Mouse (Mus musculus) CH12.LX (cell line): Measurements from ENCODE around the gene Focad. TPM values are rescaled to one million over a fixed set of nuclear protein-coding genes. Genes with fewer than 3 reads are reported as not detected.

Experiments
- DNase-seq: peaks from one replicate; pipeline ENCODE4 v3.0.0-alpha.2; 2013; ENCODE audit errors: extremely low read depth
- H3K27ac ChIP-seq: 2 replicates; pipeline ENCODE4 v1.5.1; 2012; ENCODE audit warnings: low read depth, mild to moderate bottlenecking, control low read depth, moderate library complexity; ENCODE audit not compliant: insufficient read depth
- H3K27me3 ChIP-seq: replicated peaks from 2 replicates; pipeline ENCODE3; 2012; ENCODE audit warnings: inconsistent platforms
- H3K36me3 ChIP-seq, 2 experiments: replicated peaks in 1 of 2; 2 replicates each; pipeline versions ENCODE3 to v1.6.1; 2012; ENCODE audit warnings: inconsistent platforms in 1 of 2, low read length in 1 of 2, mild to moderate bottlenecking in 1 of 2, mixed read lengths in 1 of 2, moderate library complexity in 1 of 2; ENCODE audit not compliant: control insufficient read depth in 1 of 2, insufficient read depth in 1 of 2
- H3K4me1 ChIP-seq, 2 experiments: 2 replicates each; pipeline ENCODE4 v1.6.1; 2012; ENCODE audit warnings: inconsistent platforms in 1 of 2, moderate library complexity in 1 of 2; ENCODE audit not compliant: insufficient read depth in 2 of 2, control insufficient read depth in 1 of 2
- H3K4me2 ChIP-seq: 2 replicates; pipeline ENCODE4 v1.6.1; 2012; ENCODE audit warnings: low read depth, mild to moderate bottlenecking, control low read depth; ENCODE audit not compliant: poor library complexity, insufficient read depth, severe bottlenecking
- H3K4me3 ChIP-seq, 3 experiments: fragments of 150-350 bp in 1 of 3; sonication (generic) in 1 of 3; replicated peaks in 1 of 3; 2 replicates each; pipeline versions ENCODE3 to v1.5.1; 2011 to 2012; ENCODE audit warnings: low read depth in 2 of 3, low read length in 2 of 3, mild to moderate bottlenecking in 2 of 3, moderate library complexity in 2 of 3, control low read depth in 1 of 3, improper control_type of control experiment in 1 of 3, inconsistent platforms in 1 of 3, mixed read lengths in 1 of 3; ENCODE audit not compliant: poor library complexity in 1 of 3
- H3K79me2 ChIP-seq: replicated peaks from 2 replicates; pipeline ENCODE4 v1.6.1; 2012; ENCODE audit warnings: mild to moderate bottlenecking, moderate library complexity; ENCODE audit not compliant: control insufficient read depth, poor library complexity, insufficient read depth, severe bottlenecking; ENCODE audit errors: extremely low read depth
- H3K9ac ChIP-seq: 2 replicates; pipeline ENCODE4 v1.6.1; 2012; ENCODE audit warnings: low read depth, mild to moderate bottlenecking, control low read depth, moderate library complexity; ENCODE audit not compliant: insufficient read depth
- H3K9me3 ChIP-seq: replicated peaks from 2 replicates; pipeline ENCODE3; 2012; ENCODE audit warnings: low read length, inconsistent platforms, mixed read lengths
- CHD1 ChIP-seq: IDR thresholded peaks from 2 replicates; pipeline ENCODE4 v1.6.1; 2012; ENCODE audit warnings: low read depth, low read length, improper control_type of control experiment, inconsistent platforms
- CHD2 ChIP-seq: IDR thresholded peaks from 2 replicates; pipeline ENCODE4 v1.6.1; 2011; ENCODE audit warnings: low read length, improper control_type of control experiment
- ETS1 ChIP-seq: conservative IDR thresholded peaks from 2 replicates; pipeline ENCODE4 v1.6.1; 2012; ENCODE audit warnings: low read depth, mild to moderate bottlenecking, inconsistent platforms, low read length, improper control_type of control experiment, moderate library complexity
- IRF4 ChIP-seq: IDR thresholded peaks from 2 replicates; pipeline ENCODE4 v1.6.1; 2014; ENCODE audit warnings: low read depth, mild to moderate bottlenecking, inconsistent platforms, low read length, improper control_type of control experiment
- KAT2A ChIP-seq: IDR thresholded peaks from 2 replicates; pipeline ENCODE4 v1.6.1; 2012; ENCODE audit warnings: low read length, improper control_type of control experiment, inconsistent platforms; ENCODE audit not compliant: insufficient replicate concordance
- MAZ ChIP-seq: IDR thresholded peaks from 2 replicates; pipeline ENCODE4 v1.6.1; 2012; ENCODE audit warnings: low read depth, mild to moderate bottlenecking, inconsistent platforms, low read length, improper control_type of control experiment, moderate library complexity
- MEF2A ChIP-seq: IDR thresholded peaks from 2 replicates; pipeline ENCODE4 v1.6.1; 2014; ENCODE audit warnings: low read depth, mild to moderate bottlenecking, inconsistent platforms, low read length, improper control_type of control experiment, borderline replicate concordance
- NELFE ChIP-seq: IDR thresholded peaks from 2 replicates; pipeline ENCODE4 v1.6.1; 2011; ENCODE audit warnings: low read depth, low read length, improper control_type of control experiment
- PAX5 ChIP-seq: IDR thresholded peaks from 2 replicates; pipeline ENCODE4 v1.6.1; 2012; ENCODE audit warnings: low read length, inconsistent platforms, mixed read lengths
- POLR2A ChIP-seq: IDR thresholded peaks from 2 replicates; pipeline ENCODE4 v1.6.1; 2011; ENCODE audit warnings: low read depth, mild to moderate bottlenecking, improper control_type of control experiment, low read length
- RAD21 ChIP-seq: IDR thresholded peaks from 2 replicates; pipeline ENCODE4 v1.6.1; 2011; ENCODE audit warnings: low read depth, mild to moderate bottlenecking, low read length, improper control_type of control experiment, moderate library complexity
- RCOR1 ChIP-seq: conservative IDR thresholded peaks from 2 replicates; pipeline ENCODE4 v1.6.1; 2012; ENCODE audit warnings: low read depth, mild to moderate bottlenecking, inconsistent platforms, low read length, improper control_type of control experiment
- SIN3A ChIP-seq: IDR thresholded peaks from 2 replicates; pipeline ENCODE4 v1.6.1; 2012; ENCODE audit warnings: low read length, improper control_type of control experiment, inconsistent platforms
- SMC3 ChIP-seq: IDR thresholded peaks from 2 replicates; pipeline ENCODE4 v1.6.1; 2011; ENCODE audit warnings: low read depth, low read length, improper control_type of control experiment
- TBP ChIP-seq: conservative IDR thresholded peaks from 2 replicates; pipeline ENCODE4 v1.6.1; 2011; ENCODE audit warnings: low read depth, low read length, improper control_type of control experiment
- TCF12 ChIP-seq: IDR thresholded peaks from 2 replicates; pipeline ENCODE4 v1.6.1; 2014; ENCODE audit warnings: low read depth, mild to moderate bottlenecking, inconsistent platforms, low read length, improper control_type of control experiment
- UBTF ChIP-seq: IDR thresholded peaks from 2 replicates; pipeline ENCODE4 v1.6.1; 2012; ENCODE audit warnings: low read depth, mild to moderate bottlenecking, inconsistent platforms, low read length, improper control_type of control experiment, moderate library complexity
- USF1 ChIP-seq: IDR thresholded peaks from 2 replicates; pipeline ENCODE4 v1.6.1; 2014; ENCODE audit warnings: low read depth, mild to moderate bottlenecking, inconsistent platforms, low read length, improper control_type of control experiment
- ZKSCAN1 ChIP-seq: IDR thresholded peaks from 2 replicates; pipeline ENCODE4 v1.6.1; 2012; ENCODE audit warnings: low read depth, inconsistent platforms, low read length, improper control_type of control experiment, borderline replicate concordance
- ZNF384 ChIP-seq: IDR thresholded peaks from 2 replicates; pipeline ENCODE4 v1.6.1; 2012; ENCODE audit warnings: low read depth, low read length, improper control_type of control experiment, inconsistent platforms
- dilution Hi-C: fragments of 300-500 bp; cut with MboI; formaldehyde crosslinking; loops from 2 replicates; pipeline ENCODE4 v1.14.3; 2020; ENCODE audit warnings: low sequenced_read_pairs; ENCODE audit not compliant: extremely low pct_unique_long_range_greater_than_20kb, extremely low pct_ligation_motif_present
- in situ Hi-C: fragments of 300-500 bp; cut with MboI; formaldehyde crosslinking; loops from 3 replicates; pipeline ENCODE4 v1.14.3; 2019; ENCODE audit warnings: low sequenced_read_pairs, low pct_ligation_motif_present, low pct_unique_long_range_greater_than_20kb, mixed read lengths
- polyA plus RNA-seq: library from polyadenylated mRNA; unstranded; fragments of >175 nt; gene quantifications from 2 replicates; pipeline ENCODE4 v1.2.1, GENCODE M21; 2012; ENCODE audit warnings: low read depth; ENCODE audit not compliant: insufficient read length
- total RNA-seq, 2 experiments: library from RNA; depleted of rRNA; stranded (reverse); fragments of 300-350 nt in 1 of 2; fragments of >200 nt in 1 of 2; gene quantifications; 2 replicates each; pipeline ENCODE4 v1.2.3; 2012 to 2014

The Focad gene
- total and polyA plus RNA-seq, 3 experiments, result 17.3 to 18.9 (median 18.2) TPM

DNA sequence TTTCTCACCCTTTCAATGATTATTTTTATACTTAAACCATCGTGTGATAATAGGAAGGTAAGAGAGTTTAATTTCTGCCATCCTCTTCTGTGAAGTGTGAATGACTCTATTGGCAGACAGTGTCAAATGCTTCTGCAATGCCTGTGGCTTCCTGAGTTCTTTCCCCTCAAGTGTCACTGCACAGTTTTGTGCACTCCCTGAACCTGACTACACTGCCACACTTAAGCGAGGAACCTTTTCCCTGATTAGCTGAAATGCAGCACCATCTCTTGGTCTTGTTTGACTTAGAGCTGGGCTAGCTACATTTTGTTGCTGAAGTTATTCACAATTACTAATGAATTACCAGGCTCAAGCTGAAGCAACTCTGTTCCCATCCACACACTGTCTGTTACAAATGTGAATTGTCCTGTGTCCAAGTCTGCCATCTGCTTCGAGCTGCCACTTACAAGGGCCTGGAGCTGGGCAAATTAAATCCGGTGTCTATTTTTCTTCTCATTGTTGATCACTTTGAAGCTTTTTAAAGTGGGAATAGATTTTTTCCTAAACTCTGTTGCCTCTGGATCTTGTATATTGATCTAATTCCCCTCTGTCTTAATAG, 101.6 kb downstream of the Focad start:
- Histone ChIP-seq H3K4me1 (no peaks in the 10 kb centered on the region), H3K79me2 (no peaks in the 10 kb centered on the region), H3K27ac (no peak overlapping the region), H3K4me2 (no peak overlapping the region), H3K4me3 (no peak overlapping the region), H3K36me3 (peaks cover 0 to 17% of the 10 kb centered on the region in 2 experiments), H3K9me3 (no peaks in the 10 kb centered on the region), H3K9ac (no peak overlapping the region), H3K27me3 (no peaks in the 10 kb centered on the region)
- DNase-seq, result no peak
- no peak for TF ChIP-seq RCOR1
- TF ChIP-seq UBTF, result no peak
- no peak for TF ChIP-seq RAD21
- no peak for TF ChIP-seq CHD1
- dilution Hi-C loops, result no loop called here
- in situ Hi-C loops, result no loop called here

- Histone ChIP-seq H3K9ac (no peak overlapping the region), H3K9me3 (no peaks in the 10 kb centered on the region), H3K79me2 (no peaks in the 10 kb centered on the region), H3K4me3 (no peak overlapping the region), H3K27me3 (no peaks in the 10 kb centered on the region), H3K36me3 (peaks cover 0 to 17% of the 10 kb centered on the region in 2 experiments), H3K4me1 (no peaks in the 10 kb centered on the region), H3K27ac (no peak overlapping the region), H3K4me2 (no peak overlapping the region)
- no peak for DNase-seq
- in situ Hi-C loops (no loop called here), dilution Hi-C loops (no loop called here)
- TF ChIP-seq ZNF384 (no peak), NELFE (no peak), KAT2A (no peak), CHD2 (no peak), USF1 (no peak), TCF12 (no peak), TBP (no peak), MAZ (no peak), IRF4 (no peak), MEF2A (no peak), POLR2A (no peak), SMC3 (no peak), SIN3A (no peak), ETS1 (no peak), ZKSCAN1 (no peak), PAX5 (no peak)
These were observed 102.1 kb downstream of the Focad start for GRCm38 (mm10) chr4:88196500-88196912.
